Mouse (Mus musculus) megakaryocyte, embryonic 14.5 days (primary cell): ENCODE measurements at regions not wholly inside any gene's neighbourhood (a gene's known extent, or its start where the extent isn't known, plus 50 kb on each side); places are given as distances from the start of the nearest gene placed in this dataset.

Experiments used
- H3K27me3 ChIP-seq: replicated peaks from 2 replicates; pipeline ENCODE3; 2012; ENCODE audit warnings: inconsistent platforms
- H3K36me3 ChIP-seq: replicated peaks from 2 replicates; pipeline ENCODE3; 2012; ENCODE audit warnings: low read length, inconsistent platforms, mixed read lengths
- H3K4me1 ChIP-seq: 2 replicates; pipeline ENCODE4 v1.6.1; 2012; ENCODE audit warnings: inconsistent platforms
- H3K4me3 ChIP-seq: replicated peaks from 2 replicates; pipeline ENCODE3; 2012; ENCODE audit warnings: moderate library complexity, mild to moderate bottlenecking, inconsistent platforms
- H3K9me3 ChIP-seq: 2 replicates; pipeline ENCODE4 v1.6.1; 2012; ENCODE audit warnings: inconsistent platforms
- FLI1 ChIP-seq: IDR thresholded peaks from 2 replicates; pipeline ENCODE4 v1.6.1; 2012; ENCODE audit warnings: low read length, inconsistent platforms, mixed read lengths
- GATA1 ChIP-seq: IDR thresholded peaks from 3 replicates; pipeline ENCODE4 v1.6.1; 2012; ENCODE audit warnings: mixed read lengths, low read length, inconsistent platforms, borderline replicate concordance

GRCm38 (mm10) chr13:72918895-72919294 lies 290.3 kb downstream of the Irx2 start:
- H3K4me1 ChIP-seq = no peaks in the 10 kb centered on the region
- H3K36me3 ChIP-seq = no peaks in the 10 kb centered on the region
- no peak for TF ChIP-seq FLI1
- H3K9me3 ChIP-seq = peaks cover 43% of the 10 kb centered on the region
- no peak overlapping the region for H3K4me3 ChIP-seq
- no peaks in the 10 kb centered on the region for H3K27me3 ChIP-seq

- Histone ChIP-seq H3K4me3 (no peak overlapping the region), H3K4me1 (no peaks in the 10 kb centered on the region), H3K27me3 (no peaks in the 10 kb centered on the region), H3K36me3 (no peaks in the 10 kb centered on the region), H3K9me3 (peaks cover 46% of the 10 kb centered on the region)
- no peak for TF ChIP-seq FLI1
- TF ChIP-seq GATA1 = no peak
These were observed 291.7 kb downstream of the Irx2 start for GRCm38 (mm10) chr13:72920368-72920767.

- TF ChIP-seq GATA1 (no peak), FLI1 (no peak)
- peaks cover 28% of the 10 kb centered on the region for H3K9me3 ChIP-seq
- H3K4me1 ChIP-seq = no peaks in the 10 kb centered on the region
- H3K36me3 ChIP-seq = no peaks in the 10 kb centered on the region
- no peaks in the 10 kb centered on the region for H3K27me3 ChIP-seq
- no peak overlapping the region for H3K4me3 ChIP-seq
These were observed 296.0 kb downstream of the Irx2 start for GRCm38 (mm10) chr13:72924560-72925135.

- Histone ChIP-seq H3K36me3 (no peaks in the 10 kb centered on the region), H3K9me3 (peaks cover 43% of the 10 kb centered on the region), H3K27me3 (no peaks in the 10 kb centered on the region), H3K4me1 (no peaks in the 10 kb centered on the region), H3K4me3 (no peak overlapping the region)
- TF ChIP-seq FLI1 (no peak), GATA1 (no peak)
These were observed 308.6 kb downstream of the Irx2 start for GRCm38 (mm10) chr13:72937246-72937645.

GRCm38 (mm10) chr13:72938156-72938874 lies 309.7 kb downstream of the Irx2 start:
- H3K9me3 ChIP-seq = peaks cover 32% of the 10 kb centered on the region
- H3K36me3 ChIP-seq = no peaks in the 10 kb centered on the region
- H3K27me3 ChIP-seq = no peaks in the 10 kb centered on the region
- no peak overlapping the region for H3K4me3 ChIP-seq
- TF ChIP-seq FLI1 (no peak), GATA1 (no peak)
- H3K4me1 ChIP-seq = no peaks in the 10 kb centered on the region

DNA sequence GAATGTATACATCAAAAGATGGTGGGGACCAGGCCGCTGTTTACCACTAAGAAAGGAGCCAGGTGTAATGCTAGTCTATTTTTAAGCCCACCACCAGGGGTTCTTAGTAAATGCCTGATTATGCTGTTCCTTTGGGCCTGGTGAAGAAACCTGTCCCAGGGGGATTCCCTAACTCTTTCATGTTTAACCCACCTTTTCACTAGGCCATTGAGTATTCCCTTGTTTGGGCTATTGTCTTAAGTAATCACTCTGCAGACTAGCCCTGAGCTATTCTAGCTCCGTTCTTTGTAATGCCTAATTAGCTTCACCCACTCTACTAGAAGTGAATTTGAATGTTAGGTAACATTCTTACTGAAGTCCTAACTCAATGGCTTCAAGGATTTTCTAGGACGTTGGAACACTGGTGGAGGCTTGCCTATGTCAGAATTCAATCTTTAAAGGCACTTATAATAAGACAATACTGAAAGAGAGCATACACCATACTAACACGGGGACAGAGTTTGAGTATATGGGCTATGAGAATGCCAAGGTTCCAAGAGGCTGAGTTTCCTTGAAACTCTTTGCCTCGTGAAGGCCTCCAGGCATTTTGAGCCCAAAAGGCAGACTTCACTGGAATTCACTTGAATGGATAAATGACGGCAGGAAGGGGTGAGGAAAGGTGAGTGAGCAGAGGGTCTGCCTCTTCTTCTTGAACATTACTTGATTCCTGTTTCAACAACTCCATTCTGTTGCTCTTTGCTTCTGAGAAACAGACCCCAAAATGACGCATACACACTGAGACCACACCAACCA lies 312.7 kb upstream of the Irx4 start:
- Histone ChIP-seq H3K4me1 (no peaks in the 10 kb centered on the region), H3K27me3 (no peaks in the 10 kb centered on the region), H3K9me3 (peaks cover 7% of the 10 kb centered on the region; the same call in 1 of the 2 replicates), H3K36me3 (no peaks in the 10 kb centered on the region), H3K4me3 (no peak overlapping the region)
- TF ChIP-seq GATA1 (no peak), FLI1 (no peak)

- Histone ChIP-seq H3K4me3 (no peak overlapping the region), H3K36me3 (no peaks in the 10 kb centered on the region), H3K27me3 (no peaks in the 10 kb centered on the region), H3K4me1 (no peaks in the 10 kb centered on the region), H3K9me3 (peaks cover 31% of the 10 kb centered on the region)
- TF ChIP-seq FLI1 (no peak), GATA1 (no peak)
These were observed 301.4 kb upstream of the Irx4 start for GRCm38 (mm10) chr13:72958616-72959518.

DNA sequence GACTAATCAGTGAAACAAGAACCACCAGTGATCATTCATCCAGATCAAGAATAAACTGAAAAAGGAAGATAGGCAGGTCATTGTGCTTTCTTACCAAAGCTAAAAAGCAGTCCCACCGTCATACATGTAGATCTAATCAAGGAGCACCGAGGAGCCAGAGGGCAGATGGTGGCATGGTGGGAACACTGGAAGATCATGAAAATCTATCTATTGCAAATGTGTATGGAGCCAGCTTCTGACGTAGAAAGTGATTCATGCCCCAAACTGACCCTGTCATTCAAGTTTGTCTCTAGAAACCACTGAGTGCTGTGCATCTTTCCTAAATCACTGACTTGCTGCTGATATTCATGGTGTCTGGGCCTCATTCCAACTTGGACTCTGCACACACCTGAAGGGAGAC lies 299.0 kb upstream of the Irx4 start:
- TF ChIP-seq FLI1 (no peak), GATA1 (no peak)
- no peak overlapping the region for H3K4me3 ChIP-seq
- no peaks in the 10 kb centered on the region for H3K36me3 ChIP-seq
- H3K27me3 ChIP-seq = no peaks in the 10 kb centered on the region
- H3K4me1 ChIP-seq = no peaks in the 10 kb centered on the region
- peaks cover 44% of the 10 kb centered on the region for H3K9me3 ChIP-seq

DNA sequence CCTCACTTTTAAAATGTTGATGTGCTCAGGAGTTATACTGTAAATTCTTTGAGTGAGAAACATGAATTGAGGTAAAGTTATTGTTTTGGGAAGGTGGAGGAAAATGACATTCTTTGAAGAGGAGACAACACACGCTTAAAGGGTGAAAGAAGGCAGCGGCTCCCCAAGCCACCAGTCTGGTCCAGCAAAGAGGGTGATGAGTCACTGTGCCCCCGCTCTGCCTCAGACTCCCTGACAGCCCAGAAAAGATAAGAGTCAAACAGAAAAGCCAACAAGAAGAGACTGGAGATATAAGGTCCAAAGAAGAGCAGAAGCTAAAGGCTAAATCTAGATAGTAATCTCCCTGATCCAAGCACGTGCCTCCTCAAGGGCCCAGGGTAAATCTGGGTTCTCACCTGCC lies 288.1 kb upstream of the Irx4 start:
- TF ChIP-seq FLI1 = no peak

DNA sequence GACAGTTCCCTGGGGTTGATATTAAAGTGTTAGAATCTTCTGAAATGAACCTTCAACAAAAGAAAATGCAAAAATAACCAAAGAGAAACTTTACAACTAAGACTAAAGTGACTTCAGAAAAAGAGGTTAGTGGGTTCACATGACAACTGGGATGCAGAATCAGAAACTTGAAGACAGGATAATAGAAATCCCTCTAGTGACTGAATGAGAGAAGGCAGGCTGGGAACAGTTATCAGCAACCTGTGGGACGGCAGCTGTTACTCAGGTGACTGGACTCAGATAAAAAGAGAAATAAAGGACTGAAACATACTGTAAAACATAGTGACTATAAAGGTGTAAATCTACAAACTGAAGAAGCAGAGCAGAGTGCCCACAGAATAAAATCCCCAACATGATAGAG lies 287.4 kb upstream of the Irx4 start:
- TF ChIP-seq FLI1 = no peak
- no peak for TF ChIP-seq GATA1
- Histone ChIP-seq H3K4me1 (no peaks in the 10 kb centered on the region), H3K36me3 (no peaks in the 10 kb centered on the region), H3K4me3 (no peak overlapping the region), H3K27me3 (no peaks in the 10 kb centered on the region), H3K9me3 (peaks cover 22% of the 10 kb centered on the region)

More for the DNA sequence above, 288.1 kb upstream of the Irx4 start:
- H3K36me3 ChIP-seq = no peaks in the 10 kb centered on the region
- no peaks in the 10 kb centered on the region for H3K4me1 ChIP-seq
- no peaks in the 10 kb centered on the region for H3K27me3 ChIP-seq
- H3K4me3 ChIP-seq = no peak overlapping the region
- H3K9me3 ChIP-seq = peaks cover 22% of the 10 kb centered on the region
